Mouse (Mus musculus): Measurements from ENCODE around the gene Babam2. TPM values are rescaled to one million over a fixed set of nuclear protein-coding genes. Genes with fewer than 3 reads are reported as not detected.

Babam2 gene
- polyA plus RNA-seq, 1 experiment from 2014 or later: 57.4 TPM

GRCm38 (mm10) chr5:32110651-32111050 lies 413.2 kb downstream of the Babam2 start:
- no peaks in the 10 kb centered on the region for H3K4me1 ChIP-seq
- no peaks in the 10 kb centered on the region for H3K27me3 ChIP-seq (ENCODE audit: low read depth, poor library complexity, severe bottlenecking)
- no peak for DNase-seq (ENCODE audit: low spot score)
- H3K9me3 ChIP-seq (replicated peaks): no peaks in the 10 kb centered on the region
- WGBS: 89% methylated on average over 4 of the region's 4 CpGs
- H3K27ac ChIP-seq (replicated peaks): no peak overlapping the region
- H3K36me3 ChIP-seq: no peaks in the 10 kb centered on the region
- H3K4me3 ChIP-seq: no peak overlapping the region

- Histone ChIP-seq H3K27me3 (ENCODE audit: low read depth, poor library complexity, severe bottlenecking) (no peaks in the 10 kb centered on the region), H3K9me3 (replicated peaks) (no peaks in the 10 kb centered on the region), H3K27ac (replicated peaks) (no peak overlapping the region), H3K4me3 (no peak overlapping the region), H3K4me1 (no peaks in the 10 kb centered on the region), H3K36me3 (no peaks in the 10 kb centered on the region)
- 86% methylated on average over 7 of the region's 7 CpGs for WGBS
- DNase-seq (ENCODE audit: low spot score): no peak
These were observed 414.9 kb downstream of the Babam2 start for GRCm38 (mm10) chr5:32112206-32112916.

- Histone ChIP-seq H3K9me3 (replicated peaks) (no peaks in the 10 kb centered on the region), H3K27ac (replicated peaks) (no peak overlapping the region), H3K36me3 (no peaks in the 10 kb centered on the region), H3K4me3 (no peak overlapping the region), H3K4me1 (0 out of 2 replicates have a peak, but pooled peaks cover 4% of the 10 kb centered on the region), H3K27me3 (ENCODE audit: low read depth, poor library complexity, severe bottlenecking) (peaks cover 17% of the 10 kb centered on the region)
- 46% methylated on average over 11 of the region's 11 CpGs for WGBS
- DNase-seq (ENCODE audit: low spot score): no peak
These were observed 423.5 kb downstream of the Babam2 start for GRCm38 (mm10) chr5:32120901-32121376.

GRCm38 (mm10) chr5:32121936-32122335 lies 424.5 kb downstream of the Babam2 start:
- Histone ChIP-seq H3K27ac (replicated peaks) (no peak overlapping the region), H3K4me1 (0 out of 2 replicates have a peak, but pooled peaks cover 4% of the 10 kb centered on the region), H3K27me3 (ENCODE audit: low read depth, poor library complexity, severe bottlenecking) (peaks cover 17% of the 10 kb centered on the region), H3K9me3 (replicated peaks) (no peaks in the 10 kb centered on the region), H3K4me3 (no peak overlapping the region), H3K36me3 (no peaks in the 10 kb centered on the region)
- DNase-seq (ENCODE audit: low spot score): no peak
- WGBS: 80% methylated on average over 6 of the region's 6 CpGs

GRCm38 (mm10) chr5:32122363-32122762 lies 424.9 kb downstream of the Babam2 start:
- no peak overlapping the region for H3K4me3 ChIP-seq
- H3K27ac ChIP-seq (replicated peaks): no peak overlapping the region
- no peaks in the 10 kb centered on the region for H3K9me3 ChIP-seq (replicated peaks)
- WGBS: 86% methylated on average over 5 of the region's 5 CpGs
- H3K27me3 ChIP-seq (ENCODE audit: low read depth, poor library complexity, severe bottlenecking): peaks cover 17% of the 10 kb centered on the region
- no peaks in the 10 kb centered on the region for H3K36me3 ChIP-seq
- H3K4me1 ChIP-seq: 0 out of 2 replicates have a peak, but pooled peaks cover 4% of the 10 kb centered on the region
- DNase-seq (ENCODE audit: low spot score): no peak

- Histone ChIP-seq H3K36me3 (no peaks in the 10 kb centered on the region), H3K4me3 (no peak overlapping the region), H3K27me3 (ENCODE audit: low read depth, poor library complexity, severe bottlenecking) (peaks cover 19% of the 10 kb centered on the region), H3K27ac (replicated peaks) (no peak overlapping the region), H3K9me3 (replicated peaks) (no peaks in the 10 kb centered on the region), H3K4me1 (0 out of 2 replicates have a peak, but pooled peaks cover 4% of the 10 kb centered on the region)
- WGBS: 94% methylated on average over 6 of the region's 6 CpGs
- no peak for DNase-seq (ENCODE audit: low spot score)
These were observed 427.5 kb downstream of the Babam2 start for GRCm38 (mm10) chr5:32124957-32125356.

- no peaks in the 10 kb centered on the region for H3K9me3 ChIP-seq (replicated peaks)
- H3K36me3 ChIP-seq: no peaks in the 10 kb centered on the region
- 78% methylated on average over 3 of the region's 3 CpGs for WGBS
- H3K27me3 ChIP-seq (ENCODE audit: low read depth, poor library complexity, severe bottlenecking): peaks cover 30% of the 10 kb centered on the region
- no peak for DNase-seq (ENCODE audit: low spot score)
- no peaks in the 10 kb centered on the region for H3K4me1 ChIP-seq
- no peak overlapping the region for H3K27ac ChIP-seq (replicated peaks)
- no peak overlapping the region for H3K4me3 ChIP-seq
These were observed 429.7 kb downstream of the Babam2 start for GRCm38 (mm10) chr5:32127226-32127625.

GRCm38 (mm10) chr5:32127927-32128326 lies 430.4 kb downstream of the Babam2 start:
- DNase-seq (ENCODE audit: low spot score): no peak
- Histone ChIP-seq H3K4me1 (peaks cover 3% of the 10 kb centered on the region), H3K27ac (replicated peaks) (no peak overlapping the region), H3K27me3 (ENCODE audit: low read depth, poor library complexity, severe bottlenecking) (peaks cover 37% of the 10 kb centered on the region), H3K36me3 (no peaks in the 10 kb centered on the region), H3K4me3 (no peak overlapping the region), H3K9me3 (replicated peaks) (no peaks in the 10 kb centered on the region)
- WGBS: 59% methylated on average over 3 of the region's 3 CpGs

- Histone ChIP-seq H3K4me1 (peaks cover 48% of the 10 kb centered on the region), H3K27ac (replicated peaks) (peak overlapping the region; percentile 74), H3K27me3 (ENCODE audit: low read depth, poor library complexity, severe bottlenecking) (peaks cover 88% of the 10 kb centered on the region), H3K4me3 (peak overlapping the region; percentile 69), H3K36me3 (no peaks in the 10 kb centered on the region), H3K9me3 (replicated peaks) (no peaks in the 10 kb centered on the region)
- peak; percentile 75 for DNase-seq (ENCODE audit: low spot score)
- 1% methylated on average over 45 of the region's 48 CpGs for WGBS
These were observed 435.6 kb downstream of the Babam2 start for GRCm38 (mm10) chr5:32132971-32133501.

- no peaks in the 10 kb centered on the region for H3K9me3 ChIP-seq (replicated peaks)
- peaks cover 48% of the 10 kb centered on the region for H3K4me1 ChIP-seq
- peaks cover 94% of the 10 kb centered on the region for H3K27me3 ChIP-seq (ENCODE audit: low read depth, poor library complexity, severe bottlenecking)
- under 1% methylated on average over 20 of the region's 20 CpGs for WGBS
- peak; percentile 57 for DNase-seq (ENCODE audit: low spot score)
- H3K4me3 ChIP-seq: peak overlapping the region; percentile 69
- peak overlapping the region; percentile 74 for H3K27ac ChIP-seq (replicated peaks)
- no peaks in the 10 kb centered on the region for H3K36me3 ChIP-seq
These were observed 436.1 kb downstream of the Babam2 start for GRCm38 (mm10) chr5:32133549-32134004.

GRCm38 (mm10) chr5:32134051-32134732 lies 436.7 kb downstream of the Babam2 start:
- Histone ChIP-seq H3K36me3 (no peaks in the 10 kb centered on the region), H3K4me1 (peaks cover 48% of the 10 kb centered on the region), H3K27ac (replicated peaks) (no peak overlapping the region), H3K27me3 (ENCODE audit: low read depth, poor library complexity, severe bottlenecking) (peaks cover 97% of the 10 kb centered on the region), H3K4me3 (peak overlapping the region; percentile 69), H3K9me3 (replicated peaks) (no peaks in the 10 kb centered on the region)
- peak; percentile 27 for DNase-seq (ENCODE audit: low spot score)
- 3% methylated on average over 21 of the region's 21 CpGs for WGBS

Measured in midbrain, embryonic 10.5 days (tissue).